Mouse (Mus musculus): ENCODE results near the gene Cct5.

DNA sequence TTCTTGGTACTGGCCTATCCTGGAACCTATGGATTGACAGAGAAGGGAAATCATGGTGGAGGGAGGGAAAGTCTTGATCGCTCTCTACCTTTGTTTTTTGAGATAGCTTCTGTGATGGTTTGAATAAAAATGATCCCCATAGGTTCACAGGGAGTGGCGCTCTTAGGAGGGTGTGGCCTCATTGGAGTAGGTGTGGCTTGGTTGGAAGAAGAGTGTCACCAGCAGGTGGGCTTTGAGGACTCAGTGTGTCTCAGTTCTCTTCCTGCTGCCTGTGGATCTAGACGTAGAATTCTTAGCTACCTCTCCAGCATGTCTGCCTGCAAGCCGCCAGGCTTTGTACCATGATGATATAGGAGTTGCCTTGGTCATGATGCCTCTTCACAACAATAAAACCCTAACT, 39.6 kb downstream of the Cct5 start:
- TF ChIP-seq EP300 (IDR thresholded peaks at IDR 0.05; ENCODE audit: low read depth in 1 of 2, low read length in 2 of 2) (no peak), MXI1 (IDR thresholded peaks at IDR 0.05; ENCODE audit: low read depth, low read length) (no peak), CTCF (IDR thresholded peaks at IDR 0.05 in 2 of 3, conservative IDR thresholded peaks at IDR 0.05 in 1 of 3; ENCODE audit: control insufficient read depth in 1 of 3, insufficient read depth in 1 of 3, low read depth in 2 of 3, low read length in 3 of 3, poor library complexity in 1 of 3, severe bottlenecking in 1 of 3) (no peak), MAX (IDR thresholded peaks at IDR 0.05; ENCODE audit: low read length) (no peak), RAD21 (IDR thresholded peaks at IDR 0.05; ENCODE audit: low read depth, low read length) (no peak), E2F4 (IDR thresholded peaks at IDR 0.05; ENCODE audit: borderline replicate concordance, low read depth, low read length) (no peak), MAFK (IDR thresholded peaks at IDR 0.05; ENCODE audit: borderline replicate concordance, low read depth, low read length) (no peak), MAZ (IDR thresholded peaks at IDR 0.05; ENCODE audit: low read depth, low read length) (no peak)

Data from MEL (cell line).